Comparison of ENCODE assay signal across 10 mouse cellular contexts in the genomic region with DNA sequence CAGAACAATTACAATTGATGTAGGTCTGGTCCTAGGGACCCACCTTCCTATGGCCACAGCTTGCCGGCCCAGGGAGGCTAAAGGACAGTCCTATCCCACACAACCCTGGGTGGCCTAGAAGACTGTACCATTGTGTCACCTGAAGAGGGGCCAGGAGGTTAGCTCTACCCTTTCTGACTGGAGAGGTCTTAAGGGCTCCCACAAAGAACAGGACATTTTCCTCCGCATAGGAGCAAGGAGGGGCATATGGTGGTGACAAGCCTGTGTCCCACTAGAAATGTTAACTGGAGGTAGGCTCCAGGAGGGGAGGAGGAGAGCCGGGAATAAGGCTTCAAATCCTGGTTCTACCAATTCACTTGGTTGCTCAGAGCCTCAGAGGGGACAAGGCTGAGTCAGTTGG. TPM values are rescaled to one million over a fixed set of nuclear protein-coding genes. Genes with fewer than 3 reads are reported as not detected.
DNase-seq lines count a peak whose midpoint lies in the region; ATAC-seq and TF ChIP-seq lines count a peak whose summit lies in the region.
"Had no signal": no experiment of that assay in that cellular context is flagged by ENCODE, and none has a peak within 500 bp of the region (broad histone marks: within the 10 kb centered on the region; RNA-seq: fewer than 3 reads in every experiment).

No protein-coding gene starts in this region.

- H3K4me2 ChIP-seq in kidney, postnatal 0 days (ENCODE audit: low read length): no peak overlapping the region
- H3K4me2 ChIP-seq in embryonic facial prominence, embryonic 15.5 days (replicated peaks): peak overlapping the region; percentile 87
- peak overlapping the region; percentile 92 for H3K4me2 ChIP-seq in hindbrain, embryonic 15.5 days
- H3K4me2 ChIP-seq in midbrain, postnatal 0 days (ENCODE audit: low read depth, low read length, poor library complexity, severe bottlenecking): peak overlapping the region; percentile 86

- 22% methylated on average over 3 of the region's 3 CpGs for WGBS in kidney, postnatal 0 days
- 29% methylated on average over 3 of the region's 3 CpGs for WGBS in embryonic facial prominence, embryonic 15.5 days
- 22% methylated on average over 3 of the region's 3 CpGs for WGBS in hindbrain, embryonic 15.5 days
- WGBS in midbrain, postnatal 0 days: 21% methylated on average over 3 of the region's 3 CpGs

- no peaks in the 10 kb centered on the region for H3K9me3 ChIP-seq in kidney, postnatal 0 days (replicated peaks; ENCODE audit: low read length)
- no peaks in the 10 kb centered on the region for H3K9me3 ChIP-seq in embryonic facial prominence, embryonic 15.5 days (replicated peaks)
- H3K9me3 ChIP-seq in hindbrain, embryonic 15.5 days: no peaks in the 10 kb centered on the region
- no peaks in the 10 kb centered on the region for H3K9me3 ChIP-seq in midbrain, postnatal 0 days (ENCODE audit: low read length)

- H3K4me3 ChIP-seq in kidney, postnatal 0 days (replicated peaks; ENCODE audit: low read depth, low read length): no peak overlapping the region
- peak overlapping the region; percentile 75; the same call in 1 of the 2 replicates for H3K4me3 ChIP-seq in embryonic facial prominence, embryonic 15.5 days (replicated peaks)
- peak overlapping the region; percentile 66; the same call in 1 of the 2 replicates for H3K4me3 ChIP-seq in hindbrain, embryonic 15.5 days
- H3K4me3 ChIP-seq in midbrain, postnatal 0 days (ENCODE audit: low read depth, low read length): peak overlapping the region; percentile 75; the same call in 1 of the 2 replicates

- no peak; the same call in 1 of the 2 replicates for ATAC-seq in kidney, postnatal 0 days (replicated peaks; ENCODE audit: low FRiP score, low read depth)
- no peak for ATAC-seq in embryonic facial prominence, embryonic 15.5 days (ENCODE audit: insufficient number of reproducible peaks, low FRiP score, low TSS enrichment, low read depth)
- ATAC-seq in hindbrain, embryonic 15.5 days (ENCODE audit: low FRiP score, low read depth): peak; percentile 4; the same call in 1 of the 2 replicates
- ATAC-seq in midbrain, postnatal 0 days (ENCODE audit: low FRiP score): no peak; the same call in 1 of the 2 replicates
- no peak for ATAC-seq in activated CD4-positive, CD25-positive, alpha-beta regulatory T cell, adult 4 months
- ATAC-seq in erythroblast, adult 5-6 weeks (replicated peaks; ENCODE audit: low FRiP score, poor library complexity, severe bottlenecking): no peak

- no peak for TF ChIP-seq CTCF in kidney, postnatal 0 days (IDR thresholded peaks at IDR 0.05; ENCODE audit: low read depth)
- TF ChIP-seq CTCF in midbrain, postnatal 0 days (IDR thresholded peaks at IDR 0.05): no peak; the same call in 1 of the 2 replicates

- DNase-seq in kidney, postnatal 0 days (ENCODE audit: low spot score): no peak
- DNase-seq in kidney, postnatal 4 days: no peak
- DNase-seq in midbrain, postnatal 0 days (ENCODE audit: low spot score): no peak
- DNase-seq in spleen, postnatal 14 days (ENCODE audit: low spot score in 2 of 2): no peak

- H3K36me3 ChIP-seq in kidney, postnatal 0 days (ENCODE audit: insufficient read depth, low read length): no peaks in the 10 kb centered on the region
- H3K36me3 ChIP-seq in embryonic facial prominence, embryonic 15.5 days: no peaks in the 10 kb centered on the region
- peaks cover 3% of the 10 kb centered on the region; the same call in 1 of the 2 replicates for H3K36me3 ChIP-seq in hindbrain, embryonic 15.5 days
- peaks cover 22% of the 10 kb centered on the region for H3K36me3 ChIP-seq in midbrain, postnatal 0 days (ENCODE audit: insufficient read depth, low read length)

- peak overlapping the region; percentile 58 for H3K27ac ChIP-seq in kidney, postnatal 0 days
- peak overlapping the region; percentile 92 for H3K27ac ChIP-seq in embryonic facial prominence, embryonic 15.5 days (replicated peaks)
- H3K27ac ChIP-seq in hindbrain, embryonic 15.5 days (replicated peaks): peak overlapping the region; percentile 80
- H3K27ac ChIP-seq in midbrain, postnatal 0 days (ENCODE audit: low read depth, low read length): peak overlapping the region; percentile 71

- no peak overlapping the region for H3K9ac ChIP-seq in kidney, postnatal 0 days (ENCODE audit: low read depth, low read length)
- H3K9ac ChIP-seq in embryonic facial prominence, embryonic 15.5 days: no peak overlapping the region
- H3K9ac ChIP-seq in hindbrain, embryonic 15.5 days: no peak overlapping the region
- H3K9ac ChIP-seq in midbrain, postnatal 0 days (replicated peaks; ENCODE audit: low read length, poor library complexity, severe bottlenecking): peak overlapping the region; percentile 79; the same call in 1 of the 2 replicates

- no peaks in the 10 kb centered on the region for H3K27me3 ChIP-seq in kidney, postnatal 0 days (ENCODE audit: insufficient read depth, low read length)
- H3K27me3 ChIP-seq in embryonic facial prominence, embryonic 15.5 days: peaks cover 7% of the 10 kb centered on the region; the same call in 1 of the 2 replicates
- H3K27me3 ChIP-seq in hindbrain, embryonic 15.5 days: peaks cover 26% of the 10 kb centered on the region
- no peaks in the 10 kb centered on the region; the same call in 1 of the 2 replicates for H3K27me3 ChIP-seq in midbrain, postnatal 0 days (ENCODE audit: insufficient read depth, low read length)

- H3K4me1 ChIP-seq in kidney, postnatal 0 days (replicated peaks; ENCODE audit: insufficient read depth, low read length): peaks cover 13% of the 10 kb centered on the region; the same call in 1 of the 2 replicates
- H3K4me1 ChIP-seq in embryonic facial prominence, embryonic 15.5 days: peaks cover 68% of the 10 kb centered on the region
- H3K4me1 ChIP-seq in hindbrain, embryonic 15.5 days (replicated peaks): peaks cover 52% of the 10 kb centered on the region
- H3K4me1 ChIP-seq in midbrain, postnatal 0 days (ENCODE audit: insufficient read depth, low read length): peaks cover 10% of the 10 kb centered on the region; the same call in 1 of the 2 replicates

RNA-seq across cellular contexts. Expression of a gene that starts 0.8 kb away (rescaled TPM):
- polyA plus RNA-seq in kidney, postnatal 0 days (2015; fragmentation: Nextera tagmentation; extraction: Ambion mirVana): 4.6 and 5.2 TPM in 2 replicates
- 29.0 and 35.7 TPM in 2 replicates for polyA plus RNA-seq in embryonic facial prominence, embryonic 15.5 days (2015; fragmentation: Nextera tagmentation; extraction: Ambion mirVana)
- 18.4 and 21.7 TPM in 2 replicates for polyA plus RNA-seq in hindbrain, embryonic 15.5 days (2015; fragmentation: Nextera tagmentation; extraction: Ambion mirVana)
- 138 and 149 TPM in 2 replicates for total RNA-seq in midbrain, postnatal 0 days (2014; rRNA removed)
- polyA plus RNA-seq in midbrain, postnatal 0 days (2015; fragmentation: Nextera tagmentation; extraction: Ambion mirVana): 20.1 and 21.2 TPM in 2 replicates
- polyA plus RNA-seq in activated CD4-positive, CD25-positive, alpha-beta regulatory T cell, adult 4 months (2017; shearing (Covaris generic)): not detected
- not detected in 2 replicates for total RNA-seq in erythroblast, adult 5-6 weeks (2015; ENCODE audit: low replicate concordance)
- total RNA-seq in erythroblast, adult 5-6 weeks (2017; ENCODE audit: low replicate concordance): 0.28 TPM in 1 of 2 replicates, not detected in the other

RNA-seq across cellular contexts. Expression of a gene that starts 18.3 kb away (rescaled TPM):
- polyA plus RNA-seq in kidney, postnatal 0 days (2015; fragmentation: Nextera tagmentation; extraction: Ambion mirVana): not detected in 2 replicates
- not detected in 2 replicates for polyA plus RNA-seq in embryonic facial prominence, embryonic 15.5 days (2015; fragmentation: Nextera tagmentation; extraction: Ambion mirVana)
- 0.47 and 3.0 TPM in 2 replicates for polyA plus RNA-seq in hindbrain, embryonic 15.5 days (2015; fragmentation: Nextera tagmentation; extraction: Ambion mirVana)
- not detected in 2 replicates for total RNA-seq in midbrain, postnatal 0 days (2014; rRNA removed)
- polyA plus RNA-seq in midbrain, postnatal 0 days (2015; fragmentation: Nextera tagmentation; extraction: Ambion mirVana): 0.19 and 0.36 TPM in 2 replicates
- polyA plus RNA-seq in activated CD4-positive, CD25-positive, alpha-beta regulatory T cell, adult 4 months (2017; shearing (Covaris generic)): not detected
- total RNA-seq in erythroblast, adult 5-6 weeks (2015; ENCODE audit: low replicate concordance): not detected in 2 replicates
- not detected in 2 replicates for total RNA-seq in erythroblast, adult 5-6 weeks (2017; ENCODE audit: low replicate concordance)
- total RNA-seq: gastrocnemius, postnatal 4 days; left cerebral cortex, postnatal 10 days had no signal

RNA-seq across cellular contexts. Expression of a gene that starts 23.8 kb away (rescaled TPM):
- 20.0 and 23.6 TPM in 2 replicates for polyA plus RNA-seq in kidney, postnatal 0 days (2015; fragmentation: Nextera tagmentation; extraction: Ambion mirVana)
- polyA plus RNA-seq in embryonic facial prominence, embryonic 15.5 days (2015; fragmentation: Nextera tagmentation; extraction: Ambion mirVana): 23.5 and 26.7 TPM in 2 replicates
- polyA plus RNA-seq in hindbrain, embryonic 15.5 days (2015; fragmentation: Nextera tagmentation; extraction: Ambion mirVana): 18.3 and 22.2 TPM in 2 replicates
- 34.6 and 38.9 TPM in 2 replicates for total RNA-seq in midbrain, postnatal 0 days (2014; rRNA removed)
- polyA plus RNA-seq in midbrain, postnatal 0 days (2015; fragmentation: Nextera tagmentation; extraction: Ambion mirVana): 15.7 and 17.9 TPM in 2 replicates
- polyA plus RNA-seq in activated CD4-positive, CD25-positive, alpha-beta regulatory T cell, adult 4 months (2017; shearing (Covaris generic)): 1 to 10 TPM; 7.2 to 7.7 TPM
- 3.7 and 6.5 TPM in 2 replicates for total RNA-seq in erythroblast, adult 5-6 weeks (2015; ENCODE audit: low replicate concordance)
- total RNA-seq in erythroblast, adult 5-6 weeks (2017; ENCODE audit: low replicate concordance): 4.6 and 5.8 TPM in 2 replicates

RNA-seq across cellular contexts. Expression of a gene that starts 45.6 kb away (rescaled TPM):
- polyA plus RNA-seq in kidney, postnatal 0 days (2015; fragmentation: Nextera tagmentation; extraction: Ambion mirVana): 0.45 and 1.1 TPM in 2 replicates
- polyA plus RNA-seq in embryonic facial prominence, embryonic 15.5 days (2015; fragmentation: Nextera tagmentation; extraction: Ambion mirVana): 0.23 and 0.72 TPM in 2 replicates
- 8.6 and 8.8 TPM in 2 replicates for polyA plus RNA-seq in hindbrain, embryonic 15.5 days (2015; fragmentation: Nextera tagmentation; extraction: Ambion mirVana)
- total RNA-seq in midbrain, postnatal 0 days (2014; rRNA removed): 7.6 and 15.2 TPM in 2 replicates
- polyA plus RNA-seq in midbrain, postnatal 0 days (2015; fragmentation: Nextera tagmentation; extraction: Ambion mirVana): 7.2 and 8.8 TPM in 2 replicates
- polyA plus RNA-seq in activated CD4-positive, CD25-positive, alpha-beta regulatory T cell, adult 4 months (2017; shearing (Covaris generic)): not detected
- 0.19 TPM in 1 of 2 replicates, not detected in the other for total RNA-seq in erythroblast, adult 5-6 weeks (2015; ENCODE audit: low replicate concordance)
- not detected in 2 replicates for total RNA-seq in erythroblast, adult 5-6 weeks (2017; ENCODE audit: low replicate concordance)

RNA-seq across cellular contexts. Expression of a gene that starts 52.4 kb away (rescaled TPM):
- 463 and 527 TPM in 2 replicates for polyA plus RNA-seq in kidney, postnatal 0 days (2015; fragmentation: Nextera tagmentation; extraction: Ambion mirVana)
- polyA plus RNA-seq in embryonic facial prominence, embryonic 15.5 days (2015; fragmentation: Nextera tagmentation; extraction: Ambion mirVana): 342 and 365 TPM in 2 replicates
- 135 and 176 TPM in 2 replicates for polyA plus RNA-seq in hindbrain, embryonic 15.5 days (2015; fragmentation: Nextera tagmentation; extraction: Ambion mirVana)
- 177 and 203 TPM in 2 replicates for total RNA-seq in midbrain, postnatal 0 days (2014; rRNA removed)
- polyA plus RNA-seq in midbrain, postnatal 0 days (2015; fragmentation: Nextera tagmentation; extraction: Ambion mirVana): 125 and 148 TPM in 2 replicates
- 1,000 to 10,000 TPM; 1,059 to 1,071 TPM for polyA plus RNA-seq in activated CD4-positive, CD25-positive, alpha-beta regulatory T cell, adult 4 months (2017; shearing (Covaris generic))
- 338 and 340 TPM in 2 replicates for total RNA-seq in erythroblast, adult 5-6 weeks (2015; ENCODE audit: low replicate concordance)
- total RNA-seq in erythroblast, adult 5-6 weeks (2017; ENCODE audit: low replicate concordance): 322 and 331 TPM in 2 replicates
